Mouse (Mus musculus): Measurements from ENCODE around the gene Padi6. TPM values are rescaled to one million over a fixed set of nuclear protein-coding genes. Genes with fewer than 3 reads are reported as not detected.

Padi6 gene
- polyA plus RNA-seq, 1 experiment = not detected

DNA sequence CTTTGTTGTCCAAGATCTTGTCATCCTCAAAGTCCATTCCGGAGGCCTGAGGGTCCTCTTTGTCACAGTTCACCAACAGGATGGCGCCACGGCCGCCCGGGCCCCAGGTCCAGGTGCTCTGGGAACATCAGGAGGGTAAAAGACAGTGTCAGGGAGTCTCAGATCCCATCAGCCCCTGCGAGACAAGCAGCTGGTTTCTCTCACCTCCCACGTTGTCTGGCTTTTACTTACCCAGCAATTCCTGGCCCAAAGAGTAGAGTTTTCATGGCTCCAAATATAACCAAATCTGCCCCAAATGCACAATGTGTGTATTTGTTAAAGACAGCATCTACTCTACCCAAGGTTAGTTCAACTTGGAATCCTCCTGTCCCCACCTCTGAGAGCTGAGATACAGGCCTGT, 19.2 kb upstream of the Padi6 start:
- Histone ChIP-seq H3K4me1 (ENCODE audit: control insufficient read depth, insufficient read depth, low read length) (no peaks in the 10 kb centered on the region), H3K27ac (ENCODE audit: insufficient read depth, low read length) (no peak overlapping the region), H3K4me3 (ENCODE audit: insufficient read depth, low read length) (no peak overlapping the region)
- no peak for TF ChIP-seq CTCF (IDR thresholded peaks at IDR 0.05; ENCODE audit: borderline replicate concordance, insufficient read depth, low read length)
- TF ChIP-seq POLR2A (IDR thresholded peaks at IDR 0.05; ENCODE audit: low read depth, low read length) = no peak

GRCm38 (mm10) chr4:140755811-140756210, 13.4 kb upstream of the Padi6 start:
- no peaks in the 10 kb centered on the region for H3K4me1 ChIP-seq (ENCODE audit: control insufficient read depth, insufficient read depth, low read length)
- H3K4me3 ChIP-seq (ENCODE audit: insufficient read depth, low read length) = no peak overlapping the region
- TF ChIP-seq CTCF (IDR thresholded peaks at IDR 0.05; ENCODE audit: borderline replicate concordance, insufficient read depth, low read length) (no peak), POLR2A (IDR thresholded peaks at IDR 0.05; ENCODE audit: low read depth, low read length) (no peak)

GRCm38 (mm10) chr4:140753366-140753765, 10.9 kb upstream of the Padi6 start:
- Histone ChIP-seq H3K4me3 (ENCODE audit: insufficient read depth, low read length) (no peak overlapping the region), H3K4me1 (ENCODE audit: control insufficient read depth, insufficient read depth, low read length) (no peaks in the 10 kb centered on the region), H3K27ac (ENCODE audit: insufficient read depth, low read length) (no peak overlapping the region)
- no peak for TF ChIP-seq CTCF (IDR thresholded peaks at IDR 0.05; ENCODE audit: borderline replicate concordance, insufficient read depth, low read length)
- TF ChIP-seq POLR2A (IDR thresholded peaks at IDR 0.05; ENCODE audit: low read depth, low read length) = no peak

More at GRCm38 (mm10) chr4:140755811-140756210, 13.4 kb upstream of the Padi6 start:
- no peak overlapping the region for H3K27ac ChIP-seq (ENCODE audit: insufficient read depth, low read length)

GRCm38 (mm10) chr4:140750328-140750727, 7.9 kb upstream of the Padi6 start:
- Histone ChIP-seq H3K27ac (ENCODE audit: insufficient read depth, low read length) (no peak overlapping the region), H3K4me3 (ENCODE audit: insufficient read depth, low read length) (no peak overlapping the region), H3K4me1 (ENCODE audit: control insufficient read depth, insufficient read depth, low read length) (0 out of 2 replicates have a peak, but pooled peaks cover 2% of the 10 kb centered on the region)
- no peak for TF ChIP-seq CTCF (IDR thresholded peaks at IDR 0.05; ENCODE audit: borderline replicate concordance, insufficient read depth, low read length)
- no peak for TF ChIP-seq POLR2A (IDR thresholded peaks at IDR 0.05; ENCODE audit: low read depth, low read length)

DNA sequence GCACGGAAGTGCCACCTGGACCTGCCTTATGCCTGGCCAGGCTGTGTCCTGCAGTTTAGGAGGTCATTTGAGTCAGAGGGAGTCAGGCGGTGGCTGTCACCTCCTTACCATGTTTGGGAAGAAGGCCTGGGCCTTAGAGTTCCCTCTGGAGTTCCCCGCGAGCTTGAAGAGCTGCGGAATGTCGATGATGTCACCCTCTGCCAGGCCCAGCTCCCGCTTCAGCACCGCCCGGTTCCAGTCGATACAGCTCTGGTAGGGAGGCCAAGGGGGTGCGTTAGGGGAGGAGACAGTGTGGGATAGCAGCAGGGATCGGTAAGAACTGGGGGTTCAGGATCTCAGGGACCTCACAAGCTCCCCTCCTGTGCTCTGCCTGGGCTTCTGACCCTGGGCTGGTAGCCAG, 5.5 kb upstream of the Padi6 start:
- TF ChIP-seq POLR2A (IDR thresholded peaks at IDR 0.05; ENCODE audit: low read depth, low read length) (no peak), CTCF (IDR thresholded peaks at IDR 0.05; ENCODE audit: borderline replicate concordance, insufficient read depth, low read length) (no peak)
- Histone ChIP-seq H3K27ac (ENCODE audit: insufficient read depth, low read length) (no peak overlapping the region), H3K4me1 (ENCODE audit: control insufficient read depth, insufficient read depth, low read length) (0 out of 2 replicates have a peak, but pooled peaks cover 2% of the 10 kb centered on the region), H3K4me3 (ENCODE audit: insufficient read depth, low read length) (no peak overlapping the region)

DNA sequence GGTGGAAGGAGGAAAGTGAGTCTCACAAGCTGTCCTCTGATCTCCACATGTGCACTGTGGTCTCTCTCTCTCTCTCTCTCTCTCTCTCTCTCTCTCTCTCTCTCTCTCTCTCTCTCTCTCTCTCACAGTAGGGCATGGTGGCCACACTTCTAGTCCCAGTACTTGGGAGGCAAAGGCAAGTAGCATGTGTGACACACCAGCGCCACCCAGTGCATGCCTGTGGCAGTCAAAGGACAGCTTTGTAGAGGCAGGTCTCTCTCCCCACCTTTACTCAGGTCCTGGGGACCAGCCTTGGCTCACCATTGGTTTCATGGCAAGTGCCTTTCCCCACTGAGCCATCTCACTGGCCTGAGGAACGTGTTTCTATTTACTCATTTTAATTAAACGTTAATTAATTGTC, 2.2 kb upstream of the Padi6 start:
- no peak overlapping the region for H3K27ac ChIP-seq (ENCODE audit: insufficient read depth, low read length)
- no peak for TF ChIP-seq POLR2A (IDR thresholded peaks at IDR 0.05; ENCODE audit: low read depth, low read length)
- TF ChIP-seq CTCF (IDR thresholded peaks at IDR 0.05; ENCODE audit: borderline replicate concordance, insufficient read depth, low read length) = peak; percentile 88; the same call in 1 of the 2 replicates
- H3K4me3 ChIP-seq (ENCODE audit: insufficient read depth, low read length) = no peak overlapping the region
- H3K4me1 ChIP-seq (ENCODE audit: control insufficient read depth, insufficient read depth, low read length) = 0 out of 2 replicates have a peak, but pooled peaks cover 2% of the 10 kb centered on the region

GRCm38 (mm10) chr4:140743086-140743485, 643 bp upstream of the Padi6 start:
- H3K27ac ChIP-seq (ENCODE audit: insufficient read depth, low read length) = no peak overlapping the region
- no peak overlapping the region for H3K4me3 ChIP-seq (ENCODE audit: insufficient read depth, low read length)
- H3K4me1 ChIP-seq (ENCODE audit: control insufficient read depth, insufficient read depth, low read length) = 0 out of 2 replicates have a peak, but pooled peaks cover 2% of the 10 kb centered on the region
- TF ChIP-seq POLR2A (IDR thresholded peaks at IDR 0.05; ENCODE audit: low read depth, low read length) (no peak), CTCF (IDR thresholded peaks at IDR 0.05; ENCODE audit: borderline replicate concordance, insufficient read depth, low read length) (no peak)

- no peaks in the 10 kb centered on the region for H3K4me1 ChIP-seq (ENCODE audit: control insufficient read depth, insufficient read depth, low read length)
- TF ChIP-seq CTCF (IDR thresholded peaks at IDR 0.05; ENCODE audit: borderline replicate concordance, insufficient read depth, low read length) (no peak), POLR2A (IDR thresholded peaks at IDR 0.05; ENCODE audit: low read depth, low read length) (no peak)
- no peak overlapping the region for H3K27ac ChIP-seq (ENCODE audit: insufficient read depth, low read length)
- no peak overlapping the region for H3K4me3 ChIP-seq (ENCODE audit: insufficient read depth, low read length)
Measured at GRCm38 (mm10) chr4:140741401-140741800, 1.0 kb downstream of the Padi6 start.

- Histone ChIP-seq H3K27ac (ENCODE audit: insufficient read depth, low read length) (no peak overlapping the region), H3K4me1 (ENCODE audit: control insufficient read depth, insufficient read depth, low read length) (no peaks in the 10 kb centered on the region), H3K4me3 (ENCODE audit: insufficient read depth, low read length) (no peak overlapping the region)
- TF ChIP-seq CTCF (IDR thresholded peaks at IDR 0.05; ENCODE audit: borderline replicate concordance, insufficient read depth, low read length) (no peak), POLR2A (IDR thresholded peaks at IDR 0.05; ENCODE audit: low read depth, low read length) (no peak)
Measured at GRCm38 (mm10) chr4:140740655-140741054, 1.8 kb downstream of the Padi6 start.

- Histone ChIP-seq H3K4me1 (ENCODE audit: control insufficient read depth, insufficient read depth, low read length) (no peaks in the 10 kb centered on the region), H3K4me3 (ENCODE audit: insufficient read depth, low read length) (no peak overlapping the region), H3K27ac (ENCODE audit: insufficient read depth, low read length) (no peak overlapping the region)
- TF ChIP-seq CTCF (IDR thresholded peaks at IDR 0.05; ENCODE audit: borderline replicate concordance, insufficient read depth, low read length) (no peak), POLR2A (IDR thresholded peaks at IDR 0.05; ENCODE audit: low read depth, low read length) (no peak)
Measured at GRCm38 (mm10) chr4:140732871-140733270, 9.6 kb downstream of the Padi6 start.

DNA sequence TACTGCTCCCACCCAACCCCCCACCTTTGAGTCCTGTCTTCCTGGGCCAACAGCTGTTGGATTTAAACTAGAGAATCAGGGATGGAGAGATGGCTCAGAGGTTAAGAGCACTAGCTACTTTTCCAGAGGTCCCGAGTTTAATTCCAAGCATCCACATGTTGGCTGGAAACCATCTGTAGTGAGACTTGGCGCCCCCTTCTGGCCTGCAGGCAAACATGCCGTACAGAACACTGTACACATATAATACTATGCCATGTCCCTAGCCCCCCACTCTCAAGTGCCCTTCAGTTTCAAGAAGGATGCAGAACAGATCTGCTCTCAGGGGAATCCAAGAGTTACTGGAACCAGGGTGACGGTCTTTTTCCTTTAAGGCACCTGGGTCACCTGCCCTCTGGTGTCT, 10.8 kb downstream of the Padi6 start:
- TF ChIP-seq CTCF (IDR thresholded peaks at IDR 0.05; ENCODE audit: borderline replicate concordance, insufficient read depth, low read length) (peak; percentile 30; the same call in 1 of the 2 replicates), POLR2A (IDR thresholded peaks at IDR 0.05; ENCODE audit: low read depth, low read length) (no peak)

More for the DNA sequence above, 10.8 kb downstream of the Padi6 start:
- Histone ChIP-seq H3K4me3 (ENCODE audit: insufficient read depth, low read length) (no peak overlapping the region), H3K4me1 (ENCODE audit: control insufficient read depth, insufficient read depth, low read length) (no peaks in the 10 kb centered on the region), H3K27ac (ENCODE audit: insufficient read depth, low read length) (no peak overlapping the region)
